Mouse (Mus musculus) heart, postnatal 0 days (tissue): Measurements from ENCODE around the gene Adora1. TPM values are rescaled to one million over a fixed set of nuclear protein-coding genes. Genes with fewer than 3 reads are reported as not detected.

Experiments used
- ATAC-seq: fragments of 200-750 bp; cut with Nextera tagmentation; 2 replicates; pipeline ENCODE4 v1.8.0; 2017; ENCODE audit warnings: low read depth, moderate number of reproducible peaks, moderate library complexity; ENCODE audit not compliant: insufficient read depth
- DNase-seq: peaks from one replicate; pipeline ENCODE4 v3.0.0-alpha.2; 2016; ENCODE audit warnings: low spot score
- H3K27ac ChIP-seq: fragments of 300-500 bp; sonication (generic); 2 replicates; pipeline ENCODE4 v1.5.1; 2014; ENCODE audit warnings: low read depth, mild to moderate bottlenecking
- H3K27me3 ChIP-seq: fragments of 300-500 bp; sonication (generic); 2 replicates; pipeline ENCODE4 v1.6.1; 2014; ENCODE audit warnings: low read length, mixed read lengths; ENCODE audit not compliant: control insufficient read depth, insufficient read depth
- H3K36me3 ChIP-seq: fragments of 300-500 bp; sonication (generic); replicated peaks from 2 replicates; pipeline ENCODE4 v1.6.1; 2014; ENCODE audit warnings: low read length, mixed read lengths; ENCODE audit not compliant: control insufficient read depth, insufficient read depth
- H3K4me1 ChIP-seq: fragments of 300-500 bp; sonication (generic); 2 replicates; pipeline ENCODE4 v1.6.1; 2014; ENCODE audit warnings: antibody characterized with exemption; ENCODE audit not compliant: control insufficient read depth, insufficient read depth
- H3K4me2 ChIP-seq: fragments of 300-500 bp; sonication (generic); 2 replicates; pipeline ENCODE4 v1.6.1; 2014; ENCODE audit warnings: low read depth, mild to moderate bottlenecking, low read length, moderate library complexity
- H3K4me3 ChIP-seq: fragments of 300-500 bp; sonication (generic); 2 replicates; pipeline ENCODE4 v1.5.1; 2014; ENCODE audit warnings: low read depth, low read length
- H3K9ac ChIP-seq: fragments of 300-500 bp; sonication (generic); replicated peaks from 2 replicates; pipeline ENCODE4 v1.6.1; 2014; ENCODE audit warnings: low read depth, low read length, mixed read lengths
- H3K9me3 ChIP-seq: fragments of 300-500 bp; sonication (generic); replicated peaks from 2 replicates; pipeline ENCODE4 v1.6.1; 2016; ENCODE audit warnings: low read length; ENCODE audit not compliant: control insufficient read depth
- CTCF ChIP-seq: IDR thresholded peaks from 2 replicates; pipeline ENCODE4 v1.5.1; 2016; ENCODE audit warnings: antibody characterized with exemption, control low read depth, low read depth
- EP300 ChIP-seq: IDR thresholded peaks from 2 replicates; pipeline ENCODE4 v1.6.1; 2016; ENCODE audit warnings: antibody characterized with exemption, low read depth
- WGBS: fragments of 180-500 bp; shearing (Covaris S2); extraction: QIAGEN DNeasy Blood & Tissue Kit; methylation state at CpG from one replicate; pipeline ENCODE4 v1.1.7; 2014; 5-methylcytosine and 5-hydroxymethylcytosine counted together
- polyA plus RNA-seq: library from polyadenylated mRNA; unstranded; fragments of >200 nt; fragmentation: Nextera tagmentation; extraction: Ambion mirVana; gene quantifications from 2 replicates; pipeline ENCODE4 v1.2.1, GENCODE M21; 2015
- total RNA-seq: library from RNA; depleted of rRNA; stranded (reverse); fragments of >200 nt; gene quantifications from 2 replicates; pipeline ENCODE4 v1.2.3, GENCODE M21; 2014; ENCODE audit warnings: low replicate concordance

Adora1 gene
- total and polyA plus RNA-seq, 2 experiments from 2014 or later: 12.9 to 29.2 TPM

- H3K9me3 ChIP-seq: no peaks in the 10 kb centered on the region
- no peak for DNase-seq
- H3K27me3 ChIP-seq: no peaks in the 10 kb centered on the region
- no peak overlapping the region for H3K9ac ChIP-seq
- ATAC-seq: no peak
- H3K4me2 ChIP-seq: no peak overlapping the region
- no peaks in the 10 kb centered on the region for H3K36me3 ChIP-seq
- 61% methylated on average over 8 of the region's 8 CpGs for WGBS
- H3K4me1 ChIP-seq: peaks cover 50% of the 10 kb centered on the region
- TF ChIP-seq EP300 (no peak), CTCF (no peak)
- H3K27ac ChIP-seq: no peak overlapping the region
- no peak overlapping the region for H3K4me3 ChIP-seq
Observed at GRCm38 (mm10) chr1:134226739-134227138, 8.5 kb downstream of the Adora1 start.

- Histone ChIP-seq H3K4me1 (peaks cover 50% of the 10 kb centered on the region), H3K27ac (no peak overlapping the region), H3K4me3 (no peak overlapping the region), H3K9me3 (no peaks in the 10 kb centered on the region), H3K36me3 (no peaks in the 10 kb centered on the region), H3K9ac (no peak overlapping the region), H3K4me2 (no peak overlapping the region), H3K27me3 (no peaks in the 10 kb centered on the region)
- 93% methylated on average over 5 of the region's 5 CpGs for WGBS
- TF ChIP-seq EP300 (no peak), CTCF (no peak)
- DNase-seq (no peak), ATAC-seq (no peak)
Observed at GRCm38 (mm10) chr1:134225375-134225774, 9.9 kb downstream of the Adora1 start.

- H3K4me3 ChIP-seq: no peak overlapping the region
- H3K9ac ChIP-seq: no peak overlapping the region
- H3K4me1 ChIP-seq: peaks cover 44% of the 10 kb centered on the region
- no peak for ATAC-seq
- DNase-seq: no peak
- no peaks in the 10 kb centered on the region for H3K36me3 ChIP-seq
- no peaks in the 10 kb centered on the region for H3K9me3 ChIP-seq
- H3K27ac ChIP-seq: no peak overlapping the region
- 83% methylated on average over 12 of the region's 12 CpGs for WGBS
- TF ChIP-seq EP300 (no peak), CTCF (no peak)
- H3K4me2 ChIP-seq: no peak overlapping the region
- H3K27me3 ChIP-seq: no peaks in the 10 kb centered on the region
Observed at GRCm38 (mm10) chr1:134224649-134225227, 10.5 kb downstream of the Adora1 start.

- Histone ChIP-seq H3K27me3 (no peaks in the 10 kb centered on the region), H3K9ac (0 out of 2 replicates have a peak overlapping the region, but pooled peaks have one; percentile 8), H3K4me3 (no peak overlapping the region), H3K9me3 (no peaks in the 10 kb centered on the region), H3K4me1 (peaks cover 41% of the 10 kb centered on the region), H3K36me3 (no peaks in the 10 kb centered on the region), H3K27ac (peak overlapping the region; percentile 85), H3K4me2 (no peak overlapping the region)
- DNase-seq (peak; percentile 87), ATAC-seq (peak; percentile 95)
- WGBS: 20% methylated on average over 8 of the region's 8 CpGs
- TF ChIP-seq EP300 (peak; percentile 49; the same call in 1 of the 2 replicates), CTCF (no peak)
Observed at GRCm38 (mm10) chr1:134222122-134223055, 12.8 kb downstream of the Adora1 start.

- peaks cover 37% of the 10 kb centered on the region for H3K4me1 ChIP-seq
- no peak overlapping the region for H3K4me2 ChIP-seq
- TF ChIP-seq EP300 (no peak), CTCF (no peak)
- no peak for DNase-seq
- H3K36me3 ChIP-seq: no peaks in the 10 kb centered on the region
- no peak for ATAC-seq
- no peaks in the 10 kb centered on the region for H3K27me3 ChIP-seq
- H3K9me3 ChIP-seq: no peaks in the 10 kb centered on the region
- 54% methylated on average over 1 of the region's 1 CpGs for WGBS
- no peak overlapping the region for H3K9ac ChIP-seq
- H3K27ac ChIP-seq: peak overlapping the region; percentile 85
- no peak overlapping the region for H3K4me3 ChIP-seq
Observed at GRCm38 (mm10) chr1:134221172-134221571, 14.1 kb downstream of the Adora1 start.
